Mouse (Mus musculus) forebrain, embryonic 10.5 days (tissue): ENCODE measurements around the gene Tpt1. TPM values are rescaled to one million over a fixed set of nuclear protein-coding genes. Genes with fewer than 3 reads are reported as not detected.
"Not testable (repeated sequence)": the region's sequence is repeated elsewhere in the genome, so short reads cannot be mapped to it uniquely, and the experiment has no call there.

ENCODE experiments used
- DNase-seq: peaks from one replicate; pipeline ENCODE4 v3.0.0-alpha.2; 2017; ENCODE audit warnings: low spot score; ENCODE audit errors: extremely low spot score
- H3K27ac ChIP-seq: fragments of 300-500 bp; sonication (generic); 2 replicates; pipeline ENCODE4 v1.5.1; 2016; ENCODE audit warnings: mild to moderate bottlenecking
- H3K27me3 ChIP-seq: fragments of 300-500 bp; sonication (generic); 2 replicates; pipeline ENCODE4 v1.6.1; 2016; ENCODE audit warnings: mild to moderate bottlenecking; ENCODE audit not compliant: poor library complexity, severe bottlenecking
- H3K36me3 ChIP-seq: fragments of 300-500 bp; sonication (generic); replicated peaks from 2 replicates; pipeline ENCODE4 v1.6.1; 2016; ENCODE audit warnings: mild to moderate bottlenecking, moderate library complexity
- H3K4me1 ChIP-seq: fragments of 300-500 bp; sonication (generic); 2 replicates; pipeline ENCODE4 v1.6.1; 2016
- H3K4me3 ChIP-seq: fragments of 300-500 bp; sonication (generic); 2 replicates; pipeline ENCODE4 v1.5.1; 2016; ENCODE audit warnings: mild to moderate bottlenecking, moderate library complexity
- H3K9me3 ChIP-seq: fragments of 300-500 bp; sonication (generic); 2 replicates; pipeline ENCODE4 v1.6.1; 2016; ENCODE audit warnings: mild to moderate bottlenecking, moderate library complexity
- WGBS: fragments of 180-500 bp; shearing (Covaris S2); methylation state at CpG from one replicate; pipeline ENCODE4 v1.1.7; 2016; 5-methylcytosine and 5-hydroxymethylcytosine counted together
- polyA plus RNA-seq: library from polyadenylated mRNA; unstranded; fragments of >200 nt; fragmentation: Nextera tagmentation; extraction: Ambion mirVana; gene quantifications from 2 replicates; pipeline ENCODE4 v1.2.1, GENCODE M21; 2016

The Tpt1 gene
- 885 and 915 TPM in 2 replicates for polyA plus RNA-seq

DNA sequence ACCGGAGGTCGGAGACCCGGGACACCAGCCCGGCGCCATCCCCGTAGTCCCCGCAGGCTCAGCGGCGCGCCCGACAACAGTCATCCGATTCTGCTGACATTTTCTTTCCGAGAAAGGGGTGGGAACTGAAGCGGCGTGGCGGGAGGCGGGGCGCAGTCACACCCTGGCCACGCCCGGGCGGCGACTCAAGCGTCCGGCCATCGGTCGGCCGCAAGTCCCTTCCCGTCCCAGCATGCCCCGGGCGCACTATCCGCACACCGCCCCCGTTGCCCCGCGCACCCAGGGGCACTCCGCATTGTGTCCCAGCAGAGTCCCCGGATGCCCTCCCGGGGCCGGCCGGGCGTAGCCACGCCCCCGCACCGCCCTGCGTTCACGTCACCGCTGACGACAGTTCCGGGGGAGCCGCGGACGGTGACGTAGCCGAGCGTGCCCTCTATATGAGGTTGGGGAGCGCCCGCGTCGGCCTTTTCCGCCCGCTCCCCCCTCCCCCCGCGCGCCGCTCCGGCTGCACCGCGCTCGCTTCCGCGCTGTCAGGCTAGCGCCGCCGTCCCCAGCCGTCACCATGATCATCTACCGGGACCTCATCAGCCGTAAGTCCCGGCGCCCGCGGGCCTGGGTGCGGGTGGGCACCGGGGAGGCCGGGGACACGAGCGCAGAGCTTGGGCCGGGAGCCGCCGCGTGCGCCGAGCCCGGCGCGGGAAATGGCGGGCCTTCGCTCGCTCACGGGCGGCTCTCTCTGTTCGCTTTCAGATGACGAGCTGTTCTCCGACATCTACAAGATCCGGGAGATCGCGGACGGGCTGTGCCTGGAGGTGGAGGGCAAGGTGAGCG, at the start of gene Tpt1:
Gene Tpt1 (plus strand): TSS at position 227 of the 831 bp plus-strand sequence.
- under 1% methylated on average over 108 of the region's 108 CpGs for WGBS
- peaks cover 40% of the 10 kb centered on the region for H3K36me3 ChIP-seq
- peak within 1 kb of the TSS; percentile 98 for H3K27ac ChIP-seq
- peaks cover 39% of the 10 kb centered on the region for H3K4me1 ChIP-seq
- peak; percentile 98 for DNase-seq
- peak within 1 kb of the TSS; percentile 93 for H3K4me3 ChIP-seq
- H3K27me3 ChIP-seq = no peaks in the 10 kb centered on the region
- no peaks in the 10 kb centered on the region for H3K9me3 ChIP-seq

DNA sequence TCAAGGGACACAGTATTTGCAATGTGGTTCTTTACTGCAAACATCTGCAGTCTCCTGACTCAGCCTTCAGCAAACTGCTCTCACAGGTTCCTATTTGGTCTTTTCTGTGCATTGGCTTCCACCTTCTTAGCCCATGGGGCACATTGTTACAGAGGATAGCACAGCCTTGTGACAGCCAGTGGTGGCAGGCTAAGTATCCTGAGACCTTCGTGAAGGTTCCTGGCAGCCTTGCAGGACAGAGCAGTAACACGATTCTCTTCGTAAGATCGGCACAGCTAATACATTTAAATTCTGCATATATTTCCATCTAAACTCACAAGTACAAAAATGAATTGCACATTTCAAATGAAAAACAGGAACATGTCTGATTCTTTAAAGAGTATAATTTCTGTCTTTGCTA, 49.0 kb upstream of the Tpt1 start:
- Histone ChIP-seq H3K4me3 (no peak overlapping the region), H3K27me3 (no peaks in the 10 kb centered on the region), H3K36me3 (no peaks in the 10 kb centered on the region), H3K27ac (no peak overlapping the region), H3K4me1 (peaks cover 13% of the 10 kb centered on the region), H3K9me3 (no peaks in the 10 kb centered on the region)
- 92% methylated on average over 4 of the region's 4 CpGs for WGBS
- no peak for DNase-seq

DNA sequence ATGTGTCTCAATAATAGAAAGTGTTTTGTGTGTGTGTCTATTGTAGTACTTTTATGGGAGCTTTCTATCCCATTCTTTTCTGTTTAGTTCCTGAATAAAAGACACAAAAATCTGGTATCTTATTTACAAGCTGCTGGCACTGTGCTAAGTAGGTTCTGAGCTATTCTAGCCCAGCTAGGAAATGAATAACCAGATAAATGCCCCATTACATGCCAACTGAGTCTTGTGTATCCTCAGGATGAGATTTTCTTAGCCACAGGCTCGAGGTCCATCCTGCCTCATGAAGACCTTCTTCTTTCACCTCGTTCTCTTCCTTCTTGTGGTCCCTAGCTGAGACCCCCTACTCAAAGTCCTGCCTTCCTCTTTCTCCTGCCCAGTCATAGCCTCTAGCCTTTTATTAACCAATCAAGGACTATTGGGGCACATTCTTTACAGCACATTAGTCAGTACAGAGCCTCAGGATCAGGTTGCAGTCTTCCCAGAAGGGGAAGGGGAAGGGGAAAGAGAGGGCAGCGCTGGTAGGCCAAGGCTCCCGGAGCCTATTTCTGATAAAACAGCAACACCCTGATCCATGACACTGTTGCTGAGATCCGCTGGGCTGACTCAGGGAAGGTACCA, 47.0 kb upstream of the Tpt1 start:
- no peak overlapping the region for H3K4me3 ChIP-seq
- peak overlapping the region; percentile 17; the same call in 1 of the 2 replicates for H3K27ac ChIP-seq
- no peaks in the 10 kb centered on the region for H3K27me3 ChIP-seq
- DNase-seq = no peak
- H3K4me1 ChIP-seq = peaks cover 13% of the 10 kb centered on the region
- WGBS = 56% methylated on average over 5 of the region's 5 CpGs
- H3K36me3 ChIP-seq = no peaks in the 10 kb centered on the region
- H3K9me3 ChIP-seq = no peaks in the 10 kb centered on the region

DNA sequence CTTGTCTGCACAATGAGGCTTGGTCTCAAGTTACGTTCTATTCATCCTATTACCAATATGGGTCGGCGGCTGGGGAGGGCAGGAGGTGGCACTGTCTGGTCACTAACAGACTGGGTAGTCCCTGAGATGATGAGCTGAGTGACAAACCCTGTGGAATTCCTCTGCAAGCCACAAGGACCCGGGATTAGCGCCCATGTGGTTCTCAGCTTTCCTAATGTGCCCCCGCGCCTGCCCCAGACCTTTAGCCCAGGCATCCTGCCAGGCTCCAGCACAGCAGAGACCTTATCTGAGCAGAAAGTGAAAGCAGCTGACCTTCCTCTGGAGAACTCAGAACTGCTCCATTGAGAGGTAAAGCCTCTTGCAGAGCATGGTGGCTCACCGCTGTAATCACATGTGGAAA, 37.1 kb upstream of the Tpt1 start:
- 74% methylated on average over 8 of the region's 8 CpGs for WGBS
- Histone ChIP-seq H3K9me3 (no peaks in the 10 kb centered on the region), H3K27me3 (no peaks in the 10 kb centered on the region), H3K36me3 (no peaks in the 10 kb centered on the region), H3K4me3 (no peak overlapping the region), H3K4me1 (peaks cover 6% of the 10 kb centered on the region), H3K27ac (no peak overlapping the region)
- DNase-seq = no peak

DNA sequence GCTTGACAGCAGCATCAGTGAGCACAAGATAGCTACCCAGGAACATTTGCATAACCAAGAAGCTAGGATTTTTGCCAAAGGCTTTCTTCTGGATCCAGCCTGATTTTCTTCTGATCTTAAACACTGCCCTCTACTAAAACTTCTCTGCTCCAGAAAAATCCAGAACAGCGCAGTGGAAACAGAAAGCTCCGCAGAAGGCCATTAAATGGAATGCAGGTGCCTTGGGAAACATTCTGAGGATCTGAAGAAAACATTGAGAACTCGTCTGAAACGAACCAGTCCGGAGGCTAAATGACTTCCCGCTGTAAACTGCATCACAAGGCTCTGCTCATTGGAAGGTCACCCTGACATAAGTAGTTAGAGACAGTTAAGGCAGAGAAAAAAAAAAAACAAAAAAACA, 35.0 kb upstream of the Tpt1 start:
- Histone ChIP-seq H3K4me1 (peaks cover 6% of the 10 kb centered on the region), H3K27me3 (no peaks in the 10 kb centered on the region), H3K9me3 (no peaks in the 10 kb centered on the region), H3K36me3 (no peaks in the 10 kb centered on the region), H3K4me3 (no peak overlapping the region), H3K27ac (no peak overlapping the region)
- no peak for DNase-seq
- WGBS = 85% methylated on average over 6 of the region's 6 CpGs

DNA sequence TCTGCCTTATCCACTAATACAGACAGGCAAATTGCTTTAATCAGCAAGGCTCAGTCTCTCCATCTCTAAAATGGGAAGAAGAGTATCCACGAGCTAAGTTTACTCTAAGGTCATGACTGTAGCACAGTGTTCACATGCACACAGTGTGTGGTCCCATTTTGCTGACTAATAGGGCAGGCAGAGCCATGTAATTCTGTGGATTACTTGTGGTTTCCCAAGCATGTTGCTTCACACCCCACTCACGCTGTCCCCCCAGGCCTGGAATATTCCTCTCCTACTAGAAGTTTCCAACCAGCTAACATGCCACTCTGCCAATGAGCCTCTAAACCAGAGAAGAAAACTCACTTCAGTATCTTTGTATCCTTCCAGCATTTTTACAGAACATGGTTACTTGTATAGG, 26.4 kb upstream of the Tpt1 start:
- no peak for DNase-seq
- 90% methylated on average over 2 of the region's 2 CpGs for WGBS
- H3K4me1 ChIP-seq = no peaks in the 10 kb centered on the region
- H3K27ac ChIP-seq = no peak overlapping the region
- no peaks in the 10 kb centered on the region for H3K9me3 ChIP-seq
- no peak overlapping the region for H3K4me3 ChIP-seq
- no peaks in the 10 kb centered on the region for H3K27me3 ChIP-seq
- no peaks in the 10 kb centered on the region for H3K36me3 ChIP-seq

DNA sequence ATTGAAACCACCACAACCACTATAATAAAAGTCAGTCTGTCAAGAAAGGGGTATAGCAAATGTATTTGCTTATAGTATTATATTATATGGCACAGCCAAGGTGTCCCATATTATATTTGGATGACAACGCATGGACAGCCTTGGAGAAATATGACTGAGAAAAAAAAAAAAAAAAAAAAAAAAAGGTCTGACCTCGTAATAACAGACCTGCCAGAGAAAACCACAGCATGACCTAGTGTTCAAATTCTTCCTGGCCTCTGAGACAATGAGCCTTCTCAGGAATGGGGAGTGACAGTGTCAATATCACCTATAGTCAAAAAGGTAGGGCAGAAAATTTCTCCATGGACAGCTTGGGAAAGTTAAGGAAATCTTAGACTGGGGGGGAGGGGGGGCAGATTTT, 25.6 kb upstream of the Tpt1 start:
- no peaks in the 10 kb centered on the region for H3K4me1 ChIP-seq
- no peak overlapping the region for H3K27ac ChIP-seq
- H3K4me3 ChIP-seq = no peak overlapping the region
- DNase-seq = no peak
- H3K36me3 ChIP-seq = no peaks in the 10 kb centered on the region
- WGBS = 73% methylated on average over 2 of the region's 2 CpGs
- no peaks in the 10 kb centered on the region for H3K9me3 ChIP-seq
- H3K27me3 ChIP-seq = no peaks in the 10 kb centered on the region

DNA sequence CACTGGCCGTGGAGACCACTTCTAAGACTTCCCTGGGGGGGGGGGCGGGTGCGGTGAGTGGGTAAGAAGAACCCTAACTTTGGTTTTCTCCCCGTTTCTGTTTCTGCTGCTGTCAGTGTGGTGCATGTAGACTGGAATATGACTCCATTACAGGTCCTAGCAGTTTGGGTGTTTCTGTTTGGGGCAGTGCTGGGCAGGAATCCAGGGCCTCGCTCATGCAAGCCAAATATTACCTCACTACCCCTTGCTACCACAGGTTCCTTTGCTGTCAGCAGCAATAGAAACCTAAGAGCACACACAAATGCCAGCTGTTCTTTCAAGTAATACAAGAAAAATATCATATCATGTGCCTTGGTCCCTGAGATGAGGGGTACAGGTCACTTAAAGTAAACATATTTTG, 24.9 kb upstream of the Tpt1 start:
- 82% methylated on average over 5 of the region's 5 CpGs for WGBS
- Histone ChIP-seq H3K4me1 (no peaks in the 10 kb centered on the region), H3K27ac (no peak overlapping the region), H3K9me3 (no peaks in the 10 kb centered on the region), H3K4me3 (no peak overlapping the region), H3K27me3 (no peaks in the 10 kb centered on the region), H3K36me3 (no peaks in the 10 kb centered on the region)
- no peak for DNase-seq

DNA sequence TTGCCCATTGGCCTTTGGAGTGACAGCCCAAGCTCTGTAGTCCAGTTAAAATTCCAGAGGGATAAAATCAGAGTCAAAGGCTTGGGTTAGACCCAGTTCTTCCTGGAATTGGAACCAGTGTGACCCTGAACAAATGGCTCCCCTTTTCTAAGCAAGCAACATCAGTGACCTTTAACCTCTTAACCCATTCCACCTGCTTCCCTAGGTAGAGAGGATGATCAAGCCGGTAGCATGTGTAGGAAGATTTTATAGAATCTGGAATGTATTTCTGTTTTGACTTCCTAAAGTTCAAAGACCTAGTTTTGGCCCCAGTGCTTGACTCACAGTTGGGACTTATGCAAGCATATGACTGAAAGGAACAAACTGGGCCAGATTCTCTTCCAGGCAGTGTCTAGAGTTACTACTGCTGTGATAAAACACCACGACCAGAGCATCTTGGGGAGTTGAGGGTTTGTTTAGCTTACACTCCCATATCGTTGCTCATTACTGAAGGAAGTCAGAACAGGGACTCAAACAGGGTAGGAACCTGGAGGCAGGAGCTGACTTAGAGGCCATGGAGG, 18.0 kb upstream of the Tpt1 start:
- 56% methylated on average over 3 of the region's 3 CpGs for WGBS
- peaks cover 17% of the 10 kb centered on the region for H3K4me1 ChIP-seq
- no peak overlapping the region for H3K27ac ChIP-seq
- no peak overlapping the region for H3K4me3 ChIP-seq
- H3K9me3 ChIP-seq = no peaks in the 10 kb centered on the region
- H3K36me3 ChIP-seq = no peaks in the 10 kb centered on the region
- no peak for DNase-seq
- peaks cover 25% of the 10 kb centered on the region for H3K27me3 ChIP-seq

DNA sequence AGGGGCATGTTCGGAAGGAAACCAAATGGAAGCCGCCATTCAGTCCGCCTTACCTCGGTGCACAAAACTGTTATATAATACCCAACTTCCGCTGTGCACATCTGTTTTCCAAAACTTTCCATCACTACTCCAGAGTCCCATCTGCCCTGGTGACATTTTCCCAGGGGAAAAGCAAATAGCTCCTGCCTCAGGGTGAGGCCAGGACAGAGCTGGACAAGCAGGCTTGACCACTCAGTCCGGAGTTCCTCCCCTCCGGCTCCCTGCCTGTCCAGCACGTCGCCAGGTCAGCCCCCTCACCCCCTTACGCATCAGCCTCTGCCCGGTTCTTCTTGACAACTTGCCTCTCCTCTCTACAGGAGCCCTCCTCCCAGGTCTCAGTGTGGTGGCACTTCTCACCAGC, 16.7 kb upstream of the Tpt1 start:
- peak overlapping the region; percentile 45 for H3K4me3 ChIP-seq
- H3K27ac ChIP-seq = no peak overlapping the region
- DNase-seq = no peak
- H3K27me3 ChIP-seq = peaks cover 25% of the 10 kb centered on the region
- 34% methylated on average over 11 of the region's 11 CpGs for WGBS
- H3K9me3 ChIP-seq = no peaks in the 10 kb centered on the region
- no peaks in the 10 kb centered on the region for H3K36me3 ChIP-seq
- H3K4me1 ChIP-seq = peaks cover 25% of the 10 kb centered on the region

DNA sequence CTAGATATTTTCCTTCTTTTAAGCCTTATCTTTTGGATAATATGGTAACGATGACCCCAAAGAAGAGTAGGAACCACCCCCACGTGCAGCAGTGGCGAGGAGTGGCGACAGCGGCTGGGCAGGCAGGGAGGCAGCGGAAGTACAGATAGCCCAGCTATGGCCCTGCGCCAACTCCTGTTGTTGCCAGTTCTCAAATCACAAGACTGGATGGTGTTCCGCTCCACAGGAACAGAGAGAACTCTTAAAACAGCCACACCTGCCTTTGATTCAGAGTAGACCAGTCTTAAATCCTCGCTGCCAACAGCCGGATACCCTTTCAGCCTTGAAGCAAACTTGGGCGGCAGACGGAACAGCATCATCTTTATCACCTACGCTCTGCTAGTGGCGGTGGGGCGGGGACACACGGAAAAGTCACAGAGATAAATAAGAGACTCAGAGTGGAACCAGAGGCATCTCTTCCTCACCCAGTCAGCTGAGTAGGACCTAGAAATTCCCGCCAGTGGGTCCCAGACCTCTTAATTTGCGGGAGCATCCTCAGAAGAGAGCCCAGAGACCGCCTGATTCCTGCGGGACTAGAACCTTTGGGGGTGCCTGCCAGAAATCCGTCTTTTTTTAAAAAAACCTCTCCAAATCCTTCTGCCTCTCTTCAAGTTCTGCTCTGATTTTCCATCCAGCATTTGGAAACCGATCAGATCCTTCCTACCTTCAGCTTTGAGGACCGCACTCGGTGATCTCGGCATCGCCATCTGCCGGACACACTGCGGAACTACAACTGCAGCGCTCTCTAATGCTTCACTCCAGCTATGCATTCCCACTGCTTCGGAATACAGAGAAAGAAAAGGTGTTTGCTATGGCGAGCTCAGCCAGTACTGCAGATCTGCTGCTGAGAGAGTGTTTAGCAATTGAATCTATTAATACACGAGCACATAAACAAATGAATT, 15.8 kb upstream of the Tpt1 start:
- H3K27ac ChIP-seq = peak overlapping the region; percentile 46; the same call in 1 of the 2 replicates
- no peaks in the 10 kb centered on the region for H3K9me3 ChIP-seq
- peak; percentile 82 for DNase-seq
- peaks cover 33% of the 10 kb centered on the region for H3K4me1 ChIP-seq
- WGBS = 8% methylated on average over 32 of the region's 32 CpGs
- peak overlapping the region; percentile 45 for H3K4me3 ChIP-seq
- H3K27me3 ChIP-seq = peaks cover 25% of the 10 kb centered on the region
- H3K36me3 ChIP-seq = no peaks in the 10 kb centered on the region

DNA sequence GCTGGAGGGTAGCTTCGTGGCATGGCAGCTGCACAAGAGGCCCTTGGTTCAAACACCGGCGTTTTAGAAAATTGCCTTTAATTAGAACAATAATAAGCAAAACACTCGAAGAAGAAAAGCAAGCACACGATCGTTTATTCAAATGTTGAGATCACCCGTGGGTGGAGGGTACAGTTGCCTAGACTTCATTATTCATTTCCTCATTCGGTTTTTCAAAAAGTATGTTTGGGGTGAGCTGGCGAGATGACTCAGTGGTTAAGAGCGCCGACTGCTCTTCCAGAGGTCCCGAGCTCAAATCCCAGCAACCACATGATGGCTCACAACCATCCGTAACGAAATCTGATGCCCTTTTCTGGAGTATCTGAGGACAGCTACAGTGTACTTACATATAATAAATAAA, 15.1 kb upstream of the Tpt1 start:
- H3K27ac ChIP-seq, H3K36me3 ChIP-seq, H3K9me3 ChIP-seq, DNase-seq, H3K4me3 ChIP-seq: not testable (repeated sequence)
- H3K27me3 ChIP-seq = peaks cover 25% of the 10 kb centered on the region
- H3K4me1 ChIP-seq = peaks cover 39% of the 10 kb centered on the region
- 69% methylated on average over 14 of the region's 14 CpGs for WGBS
